Mouse (Mus musculus): Measurements from ENCODE around the gene Greb1.

DNA sequence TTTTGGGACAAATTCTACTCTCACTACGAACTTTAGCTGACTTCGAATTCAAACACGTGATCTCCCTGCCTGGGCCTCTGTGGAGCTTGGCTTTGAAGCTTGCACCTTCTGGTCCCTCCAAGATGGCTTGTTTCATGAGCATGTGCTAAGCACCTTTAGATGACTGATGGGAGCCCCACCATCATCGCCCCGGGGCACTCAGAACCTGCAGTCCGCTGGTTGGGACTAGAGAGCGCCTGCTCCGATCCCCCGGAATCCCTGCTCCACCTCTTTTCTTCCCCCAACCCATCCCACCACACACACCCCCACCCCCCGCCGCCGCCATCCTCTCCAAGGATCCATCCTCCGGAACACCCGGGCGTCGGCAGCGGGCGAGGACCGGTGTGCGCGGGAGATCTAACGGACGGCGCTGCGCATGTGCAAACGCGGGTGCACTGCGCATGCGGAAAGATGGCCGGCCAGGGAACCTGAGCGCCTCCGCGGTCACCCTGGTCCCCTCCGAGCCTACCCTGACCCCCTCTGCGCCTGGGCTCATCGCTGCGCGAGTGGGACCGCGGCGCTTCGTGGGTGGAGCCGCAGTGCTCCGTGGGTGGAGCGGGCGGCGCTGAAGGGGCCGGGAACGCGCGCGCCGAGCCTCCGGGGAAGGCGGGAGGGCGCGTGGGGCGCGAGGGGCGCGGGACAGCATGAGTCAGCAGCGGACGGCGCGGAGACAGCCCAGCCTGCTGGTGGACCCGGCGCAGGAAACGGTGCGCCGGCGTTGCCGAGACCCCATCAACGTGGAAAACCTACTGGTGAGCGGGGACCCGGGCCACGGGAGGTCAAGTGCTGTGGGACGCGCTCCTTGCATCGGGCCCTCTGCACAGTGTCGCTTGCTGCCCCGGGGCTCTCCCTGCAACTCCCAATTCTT lies 10.1 kb upstream of the Greb1 start, which contains the start of gene E2f6:
- no peak for TF ChIP-seq GATA1 (IDR thresholded peaks at IDR 0.05; ENCODE audit: low read length)
- TF ChIP-seq TAL1 (IDR thresholded peaks at IDR 0.05; ENCODE audit: low read length): no peak
